Mouse (Mus musculus): ENCODE measurements around the gene Eif3k.

The Eif3k gene

DNA sequence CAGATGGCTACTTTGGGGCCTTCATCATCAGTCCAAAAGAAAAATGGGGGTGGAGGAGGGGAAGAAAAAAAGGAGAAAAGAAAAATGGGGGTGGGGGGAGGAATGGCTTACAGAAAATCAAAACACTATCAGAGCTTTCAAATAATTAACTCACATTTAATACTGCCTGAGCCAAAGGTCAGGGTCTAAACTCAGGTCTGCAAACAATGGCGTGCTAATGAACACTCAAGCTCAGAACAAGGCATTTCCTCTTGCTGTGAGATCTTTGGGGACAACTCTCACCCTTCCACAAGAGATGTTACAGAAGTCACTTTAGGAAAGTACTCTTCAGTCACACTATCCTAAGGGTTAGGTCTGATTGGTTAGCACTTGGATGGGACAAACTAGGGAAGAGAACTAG lies 22.9 kb downstream of the Eif3k start:
- no peak for DNase-seq (ENCODE audit: low spot score)

DNA sequence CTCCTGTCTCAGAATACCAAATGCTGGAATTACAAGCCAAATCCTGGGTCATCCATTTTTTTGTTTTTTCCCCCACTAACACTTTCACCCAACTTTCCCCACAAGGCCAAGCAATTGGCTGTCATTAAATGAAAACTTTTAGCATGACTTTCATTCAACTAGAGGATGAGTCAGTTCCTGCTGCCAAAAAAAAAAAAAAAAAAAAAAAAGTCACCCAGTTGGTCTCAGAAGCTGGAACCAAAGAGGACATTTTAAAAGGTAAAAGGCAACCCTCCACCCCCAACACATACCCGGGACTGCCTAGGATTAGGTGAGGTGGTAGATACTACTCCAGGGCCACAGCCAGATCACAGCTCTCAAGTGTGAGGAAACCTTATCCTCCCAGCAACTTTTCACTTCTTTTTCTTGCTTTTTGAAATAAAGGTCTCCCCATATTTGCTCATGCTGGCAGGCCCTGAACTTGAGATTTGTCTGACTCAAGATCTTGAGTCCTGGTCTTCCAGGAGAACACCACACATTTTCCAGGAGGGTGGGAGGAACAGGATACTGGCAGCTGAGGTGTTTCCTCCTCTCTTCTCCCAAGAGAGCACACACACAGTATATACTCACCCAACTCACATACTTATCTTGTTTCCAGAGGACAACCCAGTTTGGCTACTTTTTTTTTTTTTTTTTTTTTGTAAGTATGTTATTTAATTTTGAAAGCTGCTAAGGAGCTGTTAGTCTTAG lies 23.5 kb downstream of the Eif3k start:
- no peak for DNase-seq (ENCODE audit: low spot score)

DNA sequence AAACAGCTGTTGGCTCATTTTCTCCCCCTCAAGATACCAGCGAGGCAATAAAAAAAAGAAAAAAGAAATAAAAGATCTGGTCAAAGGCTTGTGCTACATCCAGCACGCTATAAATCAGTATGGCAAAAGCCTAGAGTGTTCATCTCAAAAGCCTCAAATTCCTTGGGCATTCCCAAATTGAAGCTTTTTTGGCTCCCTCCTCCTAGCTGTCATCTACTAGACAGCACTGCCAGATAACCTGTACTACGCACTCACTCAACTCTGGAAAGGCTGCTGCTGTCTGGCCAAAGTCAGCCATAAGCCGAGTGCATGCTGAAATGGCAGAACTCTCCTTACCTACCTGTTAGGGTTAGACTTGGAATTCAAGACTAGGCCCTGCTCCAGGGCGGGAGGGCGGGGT lies 24.4 kb downstream of the Eif3k start:
- DNase-seq (ENCODE audit: low spot score) = no peak

DNA sequence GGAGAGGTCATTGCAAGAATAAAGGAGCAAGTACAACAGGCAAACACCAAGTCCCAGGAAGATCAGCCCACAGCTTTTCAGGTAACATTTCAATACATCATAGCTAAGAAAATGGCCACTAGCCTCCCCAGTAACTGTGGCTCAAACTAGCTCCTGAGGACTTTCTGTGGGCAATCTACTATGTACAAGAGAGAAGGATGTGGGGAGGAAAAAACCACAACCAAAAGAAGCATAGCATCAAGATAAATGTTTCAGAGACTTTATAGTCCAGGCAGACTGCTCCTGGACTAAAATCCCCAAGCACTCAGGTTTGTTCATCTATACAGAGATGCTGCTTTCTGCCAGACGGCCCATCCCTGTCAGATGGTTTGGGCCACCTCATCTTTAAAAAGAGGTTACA lies 25.4 kb downstream of the Eif3k start:
- no peak for DNase-seq (ENCODE audit: low spot score)

DNA sequence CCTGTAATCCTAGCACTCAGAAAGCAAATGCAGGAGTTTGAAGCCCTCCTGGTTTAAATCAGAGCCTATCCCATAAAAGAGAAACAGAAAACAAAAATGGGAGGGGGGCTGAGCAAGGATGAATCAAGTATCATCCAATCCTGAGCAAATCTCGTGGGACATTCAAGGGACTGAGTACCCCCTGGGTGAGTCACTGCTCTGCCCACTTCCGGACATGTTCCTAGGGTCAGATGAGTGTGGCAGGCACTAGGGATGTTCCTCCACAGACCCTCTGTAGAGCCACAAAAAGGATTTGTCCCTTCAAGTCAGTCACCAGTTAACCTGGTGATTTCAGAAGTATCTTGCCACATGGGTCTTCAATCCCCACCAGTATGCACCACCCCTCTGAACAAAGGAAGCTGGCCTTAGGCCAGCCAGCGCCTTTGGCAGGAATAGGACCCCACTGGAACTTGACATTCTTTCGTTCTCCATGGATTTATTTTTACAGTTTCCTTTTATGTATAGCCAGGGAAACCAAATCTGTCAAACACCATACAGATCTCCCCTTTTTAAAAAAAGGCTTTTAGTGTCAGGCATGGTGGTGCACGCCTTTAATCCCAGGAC lies 26.3 kb downstream of the Eif3k start:
- DNase-seq (ENCODE audit: low spot score) = no peak

DNA sequence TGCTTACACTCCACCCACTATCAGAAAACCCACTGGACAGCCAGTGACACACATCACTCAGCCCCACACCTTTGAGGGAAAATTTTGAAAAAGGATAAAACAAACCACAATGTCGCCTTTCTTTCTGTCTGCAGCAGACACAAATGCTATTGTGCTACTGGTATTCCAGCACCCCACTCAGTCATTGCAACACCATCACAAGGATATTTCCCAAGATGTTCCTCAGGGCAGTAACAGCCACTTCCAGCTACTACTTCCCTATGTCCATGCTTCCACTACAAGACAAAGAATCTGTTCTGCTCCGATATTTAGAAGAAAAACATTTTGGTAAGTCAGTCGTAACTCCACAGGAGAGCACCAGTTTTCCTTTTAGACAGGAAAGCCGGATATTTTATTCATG lies 26.9 kb downstream of the Eif3k start:
- no peak for DNase-seq (ENCODE audit: low spot score)

DNA sequence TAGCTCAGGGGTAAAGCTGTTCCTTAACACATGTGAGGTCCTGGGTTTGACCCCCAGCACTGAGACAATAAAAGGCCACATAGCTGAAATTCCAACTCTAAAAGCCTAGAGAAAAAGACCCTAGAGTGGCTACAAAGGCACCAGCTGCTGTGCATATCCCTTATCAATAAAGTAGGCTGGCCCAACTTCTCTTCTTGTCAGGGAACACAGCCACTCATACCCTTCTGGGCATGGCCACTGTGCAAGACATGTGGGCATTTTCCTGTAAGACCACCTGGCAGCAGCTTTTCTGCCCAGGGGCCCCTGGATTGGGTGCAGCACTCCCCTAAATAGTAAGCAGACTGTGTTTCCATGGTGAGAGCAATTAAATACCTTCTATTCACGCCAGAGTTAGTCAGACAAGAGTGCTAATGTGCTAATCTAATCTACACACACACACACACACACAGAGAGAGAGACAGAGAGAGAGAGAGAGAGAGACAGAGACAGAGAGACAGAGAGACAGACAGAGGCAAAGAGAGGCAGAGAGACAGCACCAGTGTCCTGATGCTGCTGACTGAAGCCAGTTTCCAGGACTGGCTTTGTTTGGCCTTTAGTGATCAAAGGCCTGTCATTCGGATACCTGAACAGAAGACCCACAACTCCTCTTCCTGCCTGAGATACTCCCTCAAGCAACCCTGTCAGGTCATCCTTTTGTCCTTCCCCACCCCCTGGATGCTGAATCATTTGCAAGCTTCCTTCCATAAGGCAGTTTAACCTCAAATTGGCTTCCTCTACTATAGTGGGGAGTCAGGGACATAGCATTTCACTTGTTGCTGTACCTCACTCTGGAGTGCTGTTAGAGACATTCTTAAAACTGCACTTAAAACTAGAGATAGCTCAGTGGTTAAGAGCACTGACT lies 27.9 kb downstream of the Eif3k start:
- DNase-seq (ENCODE audit: low spot score) = no peak

DNA sequence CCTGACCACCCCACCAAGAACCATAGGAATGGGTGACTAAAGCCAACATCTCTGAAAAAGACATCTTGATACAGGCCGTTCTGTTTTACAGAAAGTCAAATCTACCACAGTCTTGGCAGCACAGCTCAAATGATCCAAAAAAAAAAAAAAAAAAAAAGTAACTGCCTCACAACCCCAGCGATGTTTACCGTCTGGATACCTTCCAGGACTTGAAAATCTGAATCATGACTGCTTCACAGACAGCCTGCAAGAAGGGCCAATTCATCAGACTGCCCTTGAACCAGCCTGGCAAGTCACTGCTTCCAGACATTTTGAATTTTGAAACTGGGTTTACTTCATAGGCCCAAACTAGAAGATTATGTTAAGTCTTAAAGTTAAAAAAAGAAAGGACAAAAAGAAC lies 28.9 kb downstream of the Eif3k start:
- no peak for DNase-seq (ENCODE audit: low spot score)

DNA sequence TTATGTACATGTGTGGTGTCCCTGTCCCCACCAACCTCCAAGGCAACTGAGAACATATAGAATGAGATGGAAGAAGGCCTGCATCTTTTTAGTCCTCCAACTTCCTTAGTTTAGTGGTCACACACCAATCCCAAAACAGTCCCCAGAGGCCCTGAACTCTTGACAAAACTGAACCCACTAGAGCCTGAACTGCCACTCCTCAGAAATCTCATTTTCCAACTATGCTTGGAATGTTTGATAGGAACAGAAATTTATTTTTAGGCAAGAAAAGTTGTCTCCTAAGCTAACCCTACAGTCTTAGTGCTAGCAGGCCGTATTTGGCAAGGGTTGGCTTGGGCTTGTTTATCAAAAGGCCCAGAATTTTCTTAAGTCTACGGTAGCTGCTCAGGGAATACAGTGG lies 29.9 kb downstream of the Eif3k start:
- DNase-seq (ENCODE audit: low spot score) = no peak

DNA sequence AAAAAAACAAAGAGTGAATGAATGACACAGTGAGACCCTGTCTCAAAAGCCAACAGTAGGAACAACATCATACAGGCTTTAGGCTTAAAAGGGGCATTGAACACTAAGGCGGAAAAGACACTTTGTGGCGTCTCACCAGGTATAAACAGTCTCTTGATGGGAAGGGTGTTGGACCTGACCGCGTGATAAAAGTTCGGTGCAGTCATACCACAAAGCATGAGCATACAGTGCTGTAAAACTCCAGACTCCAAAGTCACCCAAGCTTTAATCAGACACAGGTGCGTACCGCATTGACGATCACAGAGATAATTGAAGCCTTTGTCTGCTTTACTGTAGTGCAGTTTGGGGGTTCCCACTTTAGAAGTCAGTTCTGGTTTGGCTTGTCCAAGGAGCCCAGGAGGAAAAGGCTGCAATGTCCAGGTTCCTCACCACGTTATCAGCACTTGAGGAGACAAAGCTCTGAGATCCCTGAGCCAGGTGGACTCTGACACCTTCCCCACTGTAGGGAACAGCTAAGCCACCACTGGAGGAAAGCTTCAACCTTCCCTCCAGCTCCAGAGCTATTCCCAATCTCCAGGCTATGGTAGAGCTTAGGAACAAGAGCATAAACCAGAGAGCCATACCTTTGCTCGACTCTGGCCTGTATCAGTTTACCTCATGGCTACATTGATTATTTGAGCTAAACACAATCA lies 31.2 kb downstream of the Eif3k start:
- DNase-seq (ENCODE audit: low spot score) = no peak

DNA sequence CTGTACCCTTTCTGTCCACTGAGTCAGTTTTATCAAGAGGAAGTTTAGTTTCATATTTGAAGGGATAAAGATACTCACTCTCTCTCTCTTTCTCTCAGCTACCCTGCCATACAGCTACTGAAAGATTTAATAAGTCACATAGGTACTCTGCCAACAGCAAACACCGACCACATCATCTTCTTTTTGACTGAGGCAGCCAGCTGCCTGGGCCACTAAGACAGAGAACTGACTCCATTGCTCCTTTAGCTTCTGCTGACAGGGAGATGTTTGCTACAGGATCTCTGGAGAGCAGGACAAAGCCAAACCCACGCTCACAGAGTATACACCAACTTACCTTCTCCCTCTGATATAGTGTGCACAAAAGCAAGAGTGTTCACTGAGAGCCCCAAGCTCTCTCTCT lies 32.4 kb downstream of the Eif3k start:
- no peak for DNase-seq (ENCODE audit: low spot score)

DNA sequence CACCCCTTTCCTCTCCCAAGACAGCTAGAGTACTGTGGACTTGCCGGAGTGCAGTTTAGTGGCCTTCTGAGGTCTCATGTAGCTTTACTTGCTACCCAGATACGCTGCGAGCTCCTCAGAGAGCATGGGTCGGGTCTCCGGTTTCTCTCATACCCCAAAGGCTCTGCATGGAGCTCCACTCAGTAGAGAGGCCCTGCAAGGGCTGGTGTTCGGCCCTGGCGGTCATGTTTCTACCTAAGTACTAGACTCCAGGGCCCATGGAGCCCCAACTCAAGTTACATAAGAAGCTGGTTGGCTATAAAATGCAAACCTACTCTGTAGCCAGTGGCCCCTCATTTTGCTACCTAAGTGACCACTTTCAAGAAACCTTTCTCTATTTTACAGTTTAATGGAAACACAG lies 32.9 kb downstream of the Eif3k start:
- no peak for DNase-seq (ENCODE audit: low spot score)

DNA sequence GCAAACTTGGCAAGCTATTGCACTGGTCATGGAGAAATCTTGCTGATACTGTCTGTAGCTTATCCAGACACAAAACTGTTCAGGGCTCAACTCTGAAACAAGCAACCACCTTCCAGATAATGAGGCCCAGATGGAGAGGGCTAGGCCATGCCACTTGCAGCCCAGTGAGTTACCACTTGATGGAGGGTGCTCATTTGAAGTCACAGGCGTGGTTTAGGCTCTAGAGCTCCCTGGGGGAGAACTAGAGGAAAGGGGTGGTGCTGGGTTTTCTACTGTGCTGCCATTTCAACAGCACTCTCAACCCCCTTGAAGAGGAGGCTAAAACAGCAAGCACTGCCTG lies 35.4 kb downstream of the Eif3k start:
- no peak for DNase-seq (ENCODE audit: low spot score)

DNA sequence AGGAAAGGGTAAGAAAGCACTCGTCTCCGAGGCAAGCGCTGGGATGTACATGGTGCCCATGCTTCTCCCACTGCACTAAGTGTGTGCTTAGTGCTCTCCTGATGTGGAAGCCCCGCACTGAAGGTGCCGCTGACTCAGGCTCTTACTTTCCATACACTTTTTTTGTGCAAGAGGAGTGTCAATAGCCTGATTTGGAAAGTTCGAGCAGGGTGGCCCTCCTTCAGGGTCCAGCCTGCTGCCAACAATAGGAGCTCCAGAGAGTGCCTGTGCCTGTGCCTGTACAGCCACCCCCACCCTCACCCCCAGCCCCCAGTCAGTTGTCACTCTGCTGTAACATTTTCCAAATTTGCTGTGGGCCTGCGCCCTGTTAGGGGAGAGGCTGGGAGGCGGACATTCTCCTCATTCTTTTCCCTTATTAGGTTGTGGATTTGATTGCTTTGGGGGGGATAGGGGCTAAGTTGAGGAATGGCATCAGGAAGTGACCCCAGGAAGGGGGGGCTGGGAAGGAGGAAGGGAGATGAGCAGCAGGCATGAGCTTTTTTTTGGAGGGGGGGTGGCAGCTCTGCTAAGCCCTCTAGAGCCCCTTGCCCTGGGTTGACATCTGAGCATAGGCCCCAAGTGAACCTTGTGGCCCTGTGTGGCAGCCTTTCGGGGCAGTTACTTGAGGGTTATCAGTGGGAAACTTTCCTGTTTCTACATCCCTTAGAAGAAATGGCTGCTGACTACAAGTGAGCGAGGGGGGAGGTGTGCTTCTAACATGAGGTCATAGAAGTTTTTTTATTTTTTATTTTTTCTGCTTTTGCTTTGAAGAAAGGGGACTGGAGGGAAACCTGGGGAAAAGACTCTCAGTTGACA lies 36.0 kb downstream of the Eif3k start:
- DNase-seq (ENCODE audit: low spot score) = no peak

DNA sequence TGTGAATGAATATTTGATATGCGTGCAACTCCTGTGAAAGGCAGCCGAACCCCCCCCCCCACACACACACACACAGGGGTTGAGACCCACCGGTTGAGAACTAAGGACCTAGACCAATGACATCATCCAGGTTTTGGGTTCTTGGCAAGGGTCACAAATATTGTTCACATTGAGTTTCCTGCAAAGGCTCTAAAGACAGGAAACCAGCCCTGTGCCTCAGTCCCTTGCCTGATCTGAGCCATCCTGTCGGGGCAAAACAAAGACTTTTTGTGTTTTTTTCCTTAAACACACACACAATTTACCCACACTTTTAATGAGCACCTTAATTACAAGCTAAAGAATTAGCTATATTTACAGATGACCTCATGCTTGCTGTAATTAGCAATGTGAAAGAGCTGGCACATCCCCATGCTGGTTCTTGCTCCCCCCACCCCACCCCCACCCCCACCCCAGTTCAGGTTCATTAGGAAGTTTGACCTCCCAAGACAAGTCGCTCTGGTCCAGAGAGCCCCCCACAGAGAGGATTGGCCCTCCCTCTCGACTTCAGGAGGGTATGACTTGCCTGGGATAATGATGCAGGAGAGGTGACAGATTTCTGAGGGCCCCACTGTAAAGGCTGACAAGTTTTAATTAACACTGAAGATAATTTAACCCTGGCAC lies 36.8 kb downstream of the Eif3k start:
- DNase-seq (ENCODE audit: low spot score) = no peak

DNA sequence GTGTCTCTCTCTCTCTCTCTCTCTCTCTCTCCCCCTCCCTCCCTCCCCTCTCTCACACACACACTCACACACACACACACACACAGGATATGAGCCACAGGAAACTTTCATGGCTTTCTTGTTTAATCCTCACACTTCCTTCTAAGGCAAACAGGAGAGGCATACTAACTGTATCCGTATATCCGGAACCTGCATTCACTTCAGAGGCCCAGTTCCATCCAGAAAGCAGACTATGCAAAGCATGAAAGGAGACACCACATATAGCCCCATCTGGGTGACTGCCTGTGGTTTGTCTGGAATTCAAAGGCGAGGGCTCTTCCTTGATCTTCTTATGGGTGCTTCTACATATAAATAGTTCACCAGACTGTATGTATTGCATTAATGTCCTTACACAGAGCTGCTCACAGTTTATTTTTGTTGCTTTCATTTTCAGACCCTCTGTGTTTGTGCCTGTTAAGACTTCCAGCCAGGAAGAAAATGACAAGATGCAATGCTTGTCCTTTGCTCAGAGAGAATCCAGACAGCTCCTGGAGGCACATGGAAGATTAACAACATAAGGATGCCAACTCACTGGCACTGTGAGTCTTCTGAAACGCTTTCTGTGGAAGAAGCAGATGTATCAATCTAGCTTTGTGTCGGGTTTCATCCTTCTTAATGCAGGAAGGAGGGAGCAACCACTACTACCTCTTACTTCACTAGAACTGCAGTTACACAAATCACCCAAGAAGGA lies 38.0 kb downstream of the Eif3k start:
- no peak for DNase-seq (ENCODE audit: low spot score)

DNA sequence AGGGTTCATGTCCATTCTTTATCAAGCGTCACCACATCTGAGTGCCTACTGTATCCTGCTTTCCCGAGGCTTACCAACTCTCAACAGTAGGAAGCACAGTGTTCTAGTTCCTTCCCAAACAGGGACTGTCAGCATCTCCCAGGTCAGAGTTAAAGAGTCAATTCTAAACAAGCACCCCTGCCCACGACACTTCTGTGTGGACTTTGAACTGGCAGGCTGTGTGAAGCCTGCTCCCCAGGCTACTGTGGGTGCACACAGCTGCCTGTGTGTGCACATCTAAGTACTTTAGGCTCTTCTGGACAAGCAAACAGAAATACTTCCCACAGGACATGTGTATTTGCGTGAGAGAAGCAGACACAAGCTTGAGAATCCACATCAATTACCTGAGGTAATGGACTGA lies 40.1 kb downstream of the Eif3k start:
- DNase-seq (ENCODE audit: low spot score) = no peak

DNA sequence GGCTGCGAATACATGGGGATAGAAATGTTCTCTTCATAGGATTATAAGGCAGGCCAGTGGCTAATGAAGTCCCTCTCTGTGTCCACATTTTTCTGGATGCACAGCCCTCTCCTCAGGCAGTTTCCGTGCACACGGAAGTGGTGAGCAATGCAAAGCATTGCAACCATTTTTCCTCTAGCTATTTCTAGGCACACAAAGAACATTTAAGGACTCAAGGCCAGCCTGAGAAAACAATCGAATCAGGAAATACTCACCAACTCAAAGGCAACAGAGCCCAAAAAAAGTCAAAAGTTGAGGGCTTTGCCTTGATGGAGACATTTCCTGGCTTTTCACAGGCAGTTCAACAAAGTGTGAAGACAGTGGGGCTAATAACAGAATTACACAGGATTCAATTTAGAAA lies 40.5 kb downstream of the Eif3k start:
- DNase-seq (ENCODE audit: low spot score) = no peak

DNA sequence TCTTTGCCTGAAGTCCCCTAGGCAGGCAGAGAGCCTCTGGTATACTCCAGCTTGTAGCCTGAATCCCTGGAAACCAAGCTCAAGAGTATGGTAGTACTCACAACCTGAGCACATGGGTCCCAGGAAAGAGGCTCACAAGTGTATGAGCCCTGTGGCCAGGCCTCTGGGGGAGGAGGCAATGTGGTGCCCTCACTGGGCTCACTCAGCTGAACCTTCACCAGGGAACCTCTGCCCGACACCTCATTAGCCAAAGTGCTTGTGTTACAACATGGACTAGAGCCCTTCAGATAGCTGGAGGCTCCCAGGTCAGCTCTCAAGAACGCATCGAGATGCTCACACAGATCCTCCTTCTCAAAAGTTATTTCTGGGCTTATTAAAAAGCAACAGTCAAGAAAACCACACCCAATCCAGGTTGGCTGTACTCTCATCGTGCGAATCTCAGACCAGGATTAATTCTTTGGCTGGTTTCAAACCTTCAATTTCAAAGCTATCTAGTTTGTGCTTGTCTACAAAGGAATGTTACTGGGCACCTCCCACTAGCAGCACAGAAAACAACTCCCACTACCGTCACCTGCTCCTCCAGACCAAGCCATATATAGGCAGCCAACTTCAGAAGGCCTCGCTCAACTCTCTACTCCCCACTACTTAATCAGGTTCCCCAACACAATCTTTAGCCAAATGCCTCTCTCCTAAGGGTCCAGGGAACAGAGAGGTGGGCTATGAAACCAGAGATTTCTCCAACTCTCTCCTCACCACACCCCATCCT lies 42.1 kb downstream of the Eif3k start:
- no peak for DNase-seq (ENCODE audit: low spot score)

DNA sequence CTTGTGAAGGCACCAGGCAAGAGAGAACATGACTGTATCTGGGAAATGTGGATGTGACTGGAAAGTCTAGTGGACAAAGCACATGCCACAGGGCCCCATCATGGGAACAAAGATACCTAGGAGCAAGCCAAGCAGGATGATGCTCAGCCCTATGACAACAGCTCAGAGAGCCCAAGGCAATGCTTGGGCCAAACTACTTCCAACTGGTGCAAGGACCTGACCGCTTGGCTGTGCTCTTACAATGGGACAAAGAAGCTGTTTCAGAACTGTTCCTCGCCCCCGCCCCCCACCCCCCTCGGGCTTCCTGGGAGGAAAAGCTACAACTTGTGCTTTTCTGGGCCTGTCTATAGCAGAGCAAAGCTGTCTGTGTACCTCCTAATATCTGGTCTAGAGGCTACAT lies 43.0 kb downstream of the Eif3k start:
- DNase-seq (ENCODE audit: low spot score) = no peak

Measured in ovary, postnatal 14 days (tissue).